Mouse (Mus musculus): Measurements from ENCODE around the gene Papola.

Gene Papola

DNA sequence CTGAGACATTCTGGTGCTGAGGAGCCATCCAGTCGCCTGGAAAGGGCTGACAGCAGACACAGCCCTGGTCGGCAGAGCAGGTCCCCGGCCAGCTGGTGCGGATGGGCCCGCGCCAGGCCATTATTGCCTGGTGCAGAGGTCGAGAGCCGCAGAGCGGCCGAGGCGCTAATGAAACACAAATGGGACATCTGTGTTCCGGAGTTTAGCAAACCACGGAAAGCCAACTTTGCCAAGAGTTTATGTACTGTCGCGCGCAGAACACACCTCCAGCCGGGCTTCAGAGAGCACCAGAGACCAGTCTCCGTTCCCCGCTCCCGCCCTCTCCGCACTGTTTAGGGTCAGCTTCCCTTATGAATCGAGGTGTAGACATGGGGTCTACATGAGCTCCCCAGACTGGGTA is 78.1 kb downstream of the Papola start:
- DNase-seq (ENCODE audit: low spot score in 2 of 2), result no peak

- no peak for DNase-seq (ENCODE audit: low spot score in 2 of 2)
Measured at GRCm38 (mm10) chr12:105863436-105863835, 78.9 kb downstream of the Papola start.

- DNase-seq (ENCODE audit: low spot score in 2 of 2), result no peak
Measured at GRCm38 (mm10) chr12:105867646-105868045, 83.2 kb downstream of the Papola start.

GRCm38 (mm10) chr12:105869242-105869641 is 84.7 kb downstream of the Papola start:
- DNase-seq (ENCODE audit: low spot score in 2 of 2), result no peak

- DNase-seq (ENCODE audit: low spot score in 2 of 2), result no peak
Measured at GRCm38 (mm10) chr12:105869696-105870095, 85.2 kb downstream of the Papola start.

GRCm38 (mm10) chr12:105873283-105873682 is 88.8 kb downstream of the Papola start:
- no peak for DNase-seq (ENCODE audit: low spot score in 2 of 2)

DNA sequence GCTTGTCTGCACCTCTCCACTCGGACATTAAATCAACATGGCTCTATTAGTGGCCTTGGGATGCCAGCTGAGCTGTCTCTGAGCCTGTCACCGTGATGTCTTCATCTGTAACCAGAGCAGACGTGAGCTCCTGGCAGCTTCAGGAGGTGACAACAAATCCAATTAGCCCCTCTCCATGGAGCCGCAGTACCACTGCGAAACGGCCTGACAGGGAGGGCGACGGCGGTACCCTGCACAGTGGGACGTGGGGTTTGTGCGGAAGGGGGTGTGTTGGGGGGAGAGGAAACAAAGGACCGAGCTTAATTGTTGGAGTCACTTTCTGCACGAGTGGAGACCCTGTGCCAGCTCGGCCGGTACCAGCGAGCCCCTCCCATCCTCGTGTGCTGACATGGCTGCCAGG is 90.6 kb downstream of the Papola start:
- no peak for DNase-seq (ENCODE audit: low spot score in 2 of 2)

DNA sequence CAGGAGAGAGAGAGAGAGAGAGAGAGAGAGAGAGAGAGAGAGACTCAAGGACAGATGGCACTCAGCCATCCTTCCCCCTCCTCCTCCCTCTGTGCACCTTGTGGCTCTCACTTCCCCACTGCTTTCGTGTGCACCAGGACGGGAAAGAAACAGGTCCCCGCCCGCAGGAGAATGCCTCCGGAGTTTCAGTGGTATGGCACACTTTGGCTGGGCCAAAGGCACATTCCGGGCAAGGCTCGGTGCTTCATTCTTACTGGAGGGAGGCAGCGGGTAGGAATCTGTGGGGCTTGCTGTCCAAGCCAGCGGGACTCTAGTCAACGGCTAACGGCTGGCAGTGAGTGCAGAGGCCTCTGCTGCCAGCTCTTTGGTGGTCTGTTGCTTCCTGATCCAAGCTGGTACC is 92.0 kb downstream of the Papola start:
- DNase-seq (ENCODE audit: low spot score in 2 of 2), result no peak

DNA sequence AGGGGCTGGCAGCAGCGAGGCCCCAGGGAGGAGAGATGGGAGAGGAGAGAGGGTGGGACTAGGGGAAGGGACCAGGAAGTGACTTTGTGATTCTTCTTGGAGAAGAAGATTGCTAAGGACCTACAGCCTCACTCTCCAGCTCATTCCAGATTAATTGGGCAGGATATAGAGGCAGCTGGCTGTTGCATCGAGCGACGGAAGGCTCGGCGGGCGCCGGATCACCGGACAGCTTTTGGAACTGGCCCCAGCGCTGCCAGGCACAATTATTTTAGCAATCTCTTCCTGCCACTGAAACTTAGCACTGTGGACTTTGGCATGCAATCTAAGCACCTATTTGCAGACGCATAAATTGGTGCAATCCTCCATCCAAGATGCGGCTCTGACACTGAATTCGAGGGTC is 92.4 kb downstream of the Papola start:
- no peak for DNase-seq (ENCODE audit: low spot score in 2 of 2)

- DNase-seq (ENCODE audit: low spot score in 2 of 2), result no peak
Measured at GRCm38 (mm10) chr12:105878746-105879145, 94.3 kb downstream of the Papola start.

DNA sequence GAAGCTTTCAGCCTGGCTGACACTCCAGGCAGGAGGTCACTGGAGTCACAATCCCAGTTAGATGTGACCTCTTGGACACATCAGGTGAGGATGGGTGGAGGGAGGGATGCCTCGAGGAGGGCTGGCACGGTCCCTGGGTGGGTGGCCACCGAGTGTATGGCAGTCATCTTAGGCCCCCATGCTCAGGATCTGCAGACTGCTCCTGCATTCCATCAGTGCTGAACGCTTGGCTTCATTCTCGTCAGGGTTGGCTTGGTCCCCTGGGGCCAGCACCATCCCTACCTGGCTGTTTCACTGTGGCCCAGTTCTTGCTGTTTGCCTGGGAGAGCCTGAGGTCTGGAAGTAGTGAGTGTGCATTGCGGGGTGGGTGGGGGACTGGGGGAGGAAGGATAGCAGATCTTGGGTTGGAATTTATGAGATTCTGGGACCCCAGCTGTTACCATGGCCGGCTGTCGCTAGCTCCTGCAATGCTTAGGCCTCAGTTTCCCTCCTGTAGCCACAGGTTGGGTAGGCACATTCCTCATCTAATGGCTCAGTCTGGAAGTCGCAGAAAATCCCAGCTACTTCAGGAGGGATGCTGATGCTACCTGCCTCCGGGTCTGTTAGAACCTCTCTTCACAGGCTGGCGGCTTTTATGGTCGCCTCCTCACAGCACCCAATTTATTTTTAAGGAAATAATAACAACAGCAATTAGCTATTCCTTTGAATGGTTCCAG is 99.5 kb downstream of the Papola start:
- no peak for DNase-seq (ENCODE audit: low spot score in 2 of 2)

DNA sequence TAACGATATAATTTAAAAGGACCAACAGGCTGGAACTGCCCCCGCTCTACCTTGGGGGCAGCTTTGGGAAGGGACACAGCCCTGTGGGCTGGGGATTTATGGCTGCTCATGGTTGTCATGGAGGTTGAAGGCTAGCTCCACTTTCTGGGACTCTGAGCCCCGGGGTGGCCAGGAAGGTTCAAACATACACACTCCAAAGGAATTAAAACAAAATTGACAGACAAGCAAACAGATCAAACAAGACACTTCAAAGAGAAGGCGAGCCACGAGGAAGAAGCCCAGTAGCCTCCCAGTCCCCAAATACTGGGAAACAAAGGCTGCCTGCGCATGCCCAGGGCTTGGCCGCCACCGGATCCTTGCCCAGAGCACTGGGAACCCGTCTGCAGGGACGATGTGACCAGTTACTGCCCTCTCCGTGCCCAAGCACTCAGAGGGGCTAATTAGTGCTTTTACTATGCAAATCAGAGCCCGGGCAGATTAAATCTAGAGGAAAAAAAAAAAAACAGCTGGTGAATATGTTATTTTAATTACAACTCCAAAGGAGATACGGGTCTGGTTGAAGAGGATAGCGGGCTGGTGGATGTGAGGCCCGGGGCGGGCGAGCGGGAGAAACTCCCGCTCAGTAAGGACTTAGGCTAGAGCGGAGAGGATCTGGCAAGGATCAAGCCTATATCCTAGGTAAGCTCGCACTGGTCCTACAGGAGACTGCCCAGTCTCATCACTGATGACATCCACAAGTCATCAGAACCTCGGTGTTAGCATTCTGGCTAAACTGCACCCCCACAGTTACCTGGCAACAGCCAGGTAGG is 100.2 kb downstream of the Papola start:
- no peak for DNase-seq (ENCODE audit: low spot score in 2 of 2)
